Mouse (Mus musculus) central nervous system, embryonic 11.5 days (tissue): ENCODE results near the gene Fastkd3. TPM values are rescaled to one million over a fixed set of nuclear protein-coding genes. Genes with fewer than 3 reads are reported as not detected.

Source experiments
- polyA plus RNA-seq: library from polyadenylated mRNA; depleted of rRNA; stranded (reverse); fragments of >200 nt; gene quantifications from 2 replicates; pipeline ENCODE4 v1.2.3, GENCODE M21; 2012; rRNA removed

Fastkd3 gene
- 22.1 and 31.6 TPM in 2 replicates for polyA plus RNA-seq

GRCm38 (mm10) chr13:68581747-68582516 is at the start of gene Fastkd3, which contains the start of gene Mtrr:
Gene Fastkd3, plus strand, starts transcription at chr13:68582234.
Gene Mtrr, minus strand, starts transcription at chr13:68582149.

GRCm38 (mm10) chr13:68597199-68597598 is 15.2 kb downstream of the Fastkd3 start, which contains the start of gene 1700001L19Rik:
Gene 1700001L19Rik, plus strand, starts transcription at chr13:68597421.

Other genes starting within 250 kb of the Fastkd3 start
- gene Mtrr, start 85 bp upstream of the Fastkd3 start, polyA plus RNA-seq, result 14.7 and 20.1 TPM in 2 replicates
- gene 1700001L19Rik, start 15.2 kb downstream of the Fastkd3 start, polyA plus RNA-seq, result 0.47 and 0.84 TPM in 2 replicates